Mouse (Mus musculus): ENCODE measurements at regions not wholly inside any gene's neighbourhood (a gene's known extent, or its start where the extent isn't known, plus 50 kb on each side); places are given as distances from the start of the nearest gene placed in this dataset.
"Not testable (repeated sequence)": the region's sequence is repeated elsewhere in the genome, so short reads cannot be mapped to it uniquely, and the experiment has no call there.

DNA sequence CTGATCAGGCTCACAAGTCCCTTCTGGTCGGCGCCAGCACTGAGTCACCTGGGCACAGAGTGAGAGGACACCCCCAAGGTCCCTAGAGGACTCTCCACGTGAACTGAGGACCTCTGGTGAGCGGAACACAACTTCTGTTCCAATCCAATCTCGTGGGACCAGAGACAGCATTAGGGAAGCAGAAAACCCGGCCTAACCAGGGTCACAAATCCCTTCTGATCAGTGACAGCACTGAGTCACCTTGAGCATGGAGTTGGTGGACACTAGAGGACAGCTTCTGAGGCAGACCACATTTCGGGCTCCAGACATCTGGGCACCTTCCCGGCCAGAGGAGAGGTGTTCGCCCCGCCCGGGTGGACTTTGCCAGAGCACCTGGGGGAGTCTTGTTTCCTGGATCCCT is 412.3 kb upstream of the Arid1b start:
- DNase-seq, result no peak

DNA sequence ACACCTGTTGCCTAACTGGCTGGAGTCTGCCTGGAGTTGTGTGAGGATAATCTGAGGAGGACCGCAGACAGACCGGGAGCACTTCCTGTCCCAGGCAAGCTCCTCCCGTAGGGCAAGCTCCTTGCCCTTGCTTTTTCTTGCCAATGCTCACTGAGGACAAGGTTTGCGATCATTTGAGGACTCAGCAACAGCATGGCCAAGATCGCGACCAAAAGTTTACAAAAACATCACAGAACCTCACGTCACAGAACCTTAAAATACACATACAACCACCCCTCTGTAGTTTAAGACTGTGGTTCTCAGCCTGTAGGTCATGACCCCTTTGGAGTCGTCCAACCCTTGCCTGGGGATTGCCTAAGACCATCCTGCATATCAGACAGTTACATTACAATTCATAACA is 383.7 kb upstream of the Arid1b start:
- DNase-seq, result peak in 1 of 2 experiments; percentile 15

DNA sequence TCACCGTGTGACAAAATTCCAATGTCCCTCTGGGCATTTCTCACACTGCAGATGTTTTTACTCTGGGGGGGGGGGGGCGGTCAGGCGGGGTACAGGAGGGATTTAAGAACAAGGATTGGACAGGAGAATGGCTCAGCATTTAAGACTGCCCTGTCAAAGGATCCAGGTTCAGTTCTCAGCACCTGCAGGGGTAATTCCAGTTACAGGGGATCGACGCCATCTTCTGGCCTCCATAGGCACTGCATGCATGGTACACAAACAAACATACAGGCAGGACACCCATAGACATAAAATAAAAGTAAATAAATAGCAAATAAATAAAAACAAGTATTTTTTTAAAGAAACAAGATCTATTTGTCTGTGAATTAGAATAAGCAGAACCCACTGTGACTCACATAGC is 383.1 kb upstream of the Arid1b start:
- no peak for DNase-seq

DNA sequence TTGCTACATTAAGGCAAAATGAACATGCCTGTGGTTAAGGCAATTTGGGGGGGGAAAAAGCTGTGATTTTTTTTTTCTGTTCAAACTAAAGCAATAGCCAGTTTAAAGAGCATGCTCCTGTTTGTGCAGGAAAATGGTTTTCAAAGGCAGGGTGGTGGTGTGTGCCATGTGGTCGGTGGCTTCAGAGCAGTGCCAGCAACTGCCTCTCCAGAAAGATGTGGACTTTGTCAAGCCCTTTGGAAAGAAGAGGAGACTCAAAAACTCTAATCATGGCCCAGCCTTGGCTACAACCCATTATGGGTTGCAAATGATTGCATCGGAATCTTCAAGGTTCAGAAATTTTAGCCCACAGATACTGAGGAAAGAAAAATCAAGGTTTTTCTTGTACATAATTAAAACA is 382.4 kb upstream of the Arid1b start:
- DNase-seq, result no peak

DNA sequence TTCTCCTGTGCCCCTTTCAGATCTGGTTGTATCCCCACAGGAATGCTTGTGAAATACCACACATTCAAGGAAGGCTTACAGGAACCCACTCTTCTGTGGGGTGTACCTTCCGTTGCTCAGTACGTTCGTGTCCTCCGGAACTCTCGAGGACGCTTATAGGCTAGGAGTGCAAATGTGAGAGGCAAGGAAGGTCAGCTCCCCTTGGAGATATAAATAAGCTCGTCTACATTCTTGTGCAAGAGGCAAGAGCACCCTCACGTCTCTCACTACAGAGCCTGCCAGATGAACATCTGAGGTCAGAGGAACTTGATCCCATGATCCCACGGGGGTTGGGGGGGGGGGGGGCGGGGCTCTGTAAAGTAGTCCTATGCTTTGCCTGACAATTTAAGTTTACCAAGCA is 382.0 kb upstream of the Arid1b start:
- DNase-seq, result no peak

DNA sequence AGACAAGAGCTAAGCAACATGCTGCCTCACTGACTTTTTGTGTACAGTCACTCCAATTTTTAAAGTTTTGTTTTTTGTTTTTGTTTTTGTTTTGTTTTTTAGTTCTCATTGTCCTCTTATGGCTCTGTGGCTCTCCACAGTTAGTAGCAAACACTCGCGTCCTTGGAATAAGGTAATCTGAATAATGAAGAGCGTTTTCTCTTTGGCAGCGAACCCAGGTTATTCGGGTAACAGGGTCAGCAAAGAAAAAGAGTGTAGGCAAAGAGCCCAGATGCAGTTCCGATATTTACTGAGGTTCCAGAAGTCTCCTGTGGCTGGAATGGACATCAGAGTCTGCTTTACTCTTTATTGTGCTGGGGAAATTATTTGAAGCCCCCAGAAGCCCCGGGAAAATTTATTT is 381.4 kb upstream of the Arid1b start:
- DNase-seq, result no peak

DNA sequence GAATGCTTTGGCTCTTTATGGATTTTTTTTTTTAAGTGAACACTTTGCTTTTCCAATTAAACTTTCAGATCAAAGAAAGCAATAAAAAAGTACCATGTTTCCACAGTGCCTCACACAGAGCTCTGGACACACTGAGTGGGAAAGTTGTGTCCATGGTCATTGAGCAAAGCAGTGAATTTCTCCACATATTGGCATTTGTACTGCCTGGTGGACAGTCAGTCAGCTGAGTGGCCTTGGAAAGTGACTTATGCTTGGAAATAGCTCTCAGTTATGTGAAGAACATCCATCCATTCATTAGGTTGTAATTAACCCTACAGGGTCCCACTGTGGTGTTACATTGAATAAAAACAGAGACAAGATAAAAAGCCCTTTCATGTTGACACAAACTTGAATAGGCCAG is 373.8 kb upstream of the Arid1b start:
- DNase-seq, result no peak

DNA sequence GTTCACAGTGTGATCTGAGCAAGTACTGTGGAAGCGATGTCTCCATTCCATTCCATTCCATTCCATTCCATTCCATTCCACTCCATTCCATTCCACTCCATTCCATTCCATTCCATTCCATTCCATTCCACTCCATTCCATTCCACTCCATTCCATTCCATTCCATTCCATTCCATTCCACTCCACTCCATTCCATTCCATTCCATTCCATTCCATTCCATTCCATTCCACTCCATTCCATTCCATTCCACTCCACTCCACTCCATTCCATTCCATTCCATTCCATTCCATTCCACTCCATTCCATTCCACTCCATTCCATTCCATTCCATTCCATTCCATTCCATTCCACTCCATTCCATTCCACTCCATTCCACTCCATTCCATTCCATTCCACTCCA is 368.0 kb upstream of the Arid1b start:
- DNase-seq, result not testable (repeated sequence)

DNA sequence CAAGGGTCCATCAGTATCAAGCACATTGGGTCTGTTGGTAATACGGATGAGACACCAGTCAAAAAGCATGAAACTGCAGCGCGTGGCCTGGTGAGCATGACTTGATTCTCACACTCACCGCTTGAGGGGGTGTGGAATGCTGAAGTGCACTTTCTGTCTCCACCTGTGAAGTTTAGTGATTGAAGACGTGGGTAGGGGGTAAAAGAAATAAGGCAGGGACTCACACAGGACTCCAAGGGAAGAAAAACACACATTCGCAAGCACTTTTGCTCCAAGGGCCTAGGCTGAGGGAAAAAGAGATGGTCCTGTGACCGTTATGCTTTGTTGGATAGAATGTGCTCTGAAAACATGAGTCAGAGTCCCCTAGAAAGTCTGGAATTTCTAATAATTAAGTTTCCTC is 366.6 kb upstream of the Arid1b start:
- no peak for DNase-seq

DNA sequence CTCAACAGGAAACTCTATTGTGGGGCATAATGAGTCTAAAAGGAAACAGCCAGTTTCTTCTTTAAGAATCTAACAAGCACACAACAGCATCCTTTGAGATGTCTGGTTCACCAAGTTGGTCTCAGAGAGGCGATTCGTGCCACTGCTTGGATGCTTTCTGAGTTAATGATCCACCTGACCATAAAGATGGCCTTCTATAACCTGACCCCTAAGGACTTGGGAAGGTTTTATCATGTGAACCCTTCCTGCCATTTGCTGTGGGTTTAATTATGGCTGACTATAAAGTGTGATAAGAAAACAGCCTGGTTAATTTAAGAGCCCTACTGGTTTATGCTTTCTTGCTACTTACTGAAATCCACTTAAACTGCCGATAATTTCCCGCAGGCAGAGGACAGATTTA is 363.0 kb upstream of the Arid1b start:
- no peak for DNase-seq

DNA sequence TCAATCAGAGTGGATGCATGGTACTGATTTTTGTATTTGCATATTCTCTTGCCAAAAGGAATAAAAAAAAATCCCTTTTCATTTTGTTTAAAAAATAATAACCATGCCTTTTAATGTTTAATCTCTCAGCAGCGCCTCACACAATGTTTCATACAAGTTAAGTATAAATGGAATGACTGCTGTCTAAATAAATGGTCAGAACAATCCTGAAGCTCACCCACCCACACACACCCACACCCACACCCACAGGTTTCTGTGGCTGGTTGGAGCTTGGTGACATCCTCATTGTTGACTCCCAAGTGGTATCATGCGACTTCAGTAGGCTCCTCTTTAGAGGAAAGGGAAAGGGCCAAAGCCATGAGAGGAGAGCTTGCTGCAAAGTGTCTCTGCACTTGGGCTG is 361.6 kb upstream of the Arid1b start:
- DNase-seq, result peak in 1 of 2 experiments; percentile 34

DNA sequence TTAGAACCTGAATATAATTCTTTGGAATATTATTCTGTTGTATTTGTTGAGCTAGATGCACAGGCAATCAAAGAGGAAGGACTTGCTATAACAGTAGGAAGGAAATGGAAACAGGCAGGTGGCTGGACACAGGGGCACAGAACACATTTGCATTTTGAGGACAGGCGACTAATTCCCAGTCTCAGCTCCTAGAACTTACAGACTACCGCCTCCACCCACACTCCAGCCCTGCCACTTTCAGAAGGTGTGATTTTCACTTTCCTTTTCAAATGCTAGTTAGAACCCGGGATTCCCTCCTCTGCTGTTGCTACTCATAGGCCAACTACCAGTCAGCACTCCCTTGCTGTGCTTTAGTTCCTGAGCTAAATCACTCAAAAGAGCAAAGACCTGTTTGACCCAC is 360.4 kb upstream of the Arid1b start:
- no peak for DNase-seq

DNA sequence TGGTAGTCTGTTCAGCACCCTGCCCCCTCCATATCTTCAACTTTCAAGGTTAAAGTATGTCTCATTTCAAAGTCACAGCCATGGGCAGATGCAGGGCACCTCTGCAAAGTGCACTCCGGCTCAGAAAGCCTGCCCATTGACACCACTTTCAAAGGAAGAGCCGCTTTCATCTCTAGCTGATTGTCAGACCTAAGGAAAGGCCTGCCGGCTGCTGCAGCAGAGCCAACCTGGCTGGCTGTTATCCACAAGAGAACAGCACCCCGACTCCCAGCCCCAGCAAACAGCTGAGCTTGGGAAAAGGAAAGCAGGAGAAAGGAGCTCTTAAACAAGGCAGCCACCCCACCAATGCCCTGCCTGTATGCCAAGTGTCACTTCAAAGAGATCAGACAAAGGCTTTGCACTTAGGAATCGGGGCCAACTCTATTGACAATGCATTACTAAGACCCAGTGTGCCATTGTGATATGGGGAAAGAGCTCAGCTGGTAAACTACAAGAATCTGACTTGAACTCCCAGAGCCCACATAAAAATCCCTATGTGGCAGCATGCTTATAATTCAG is 357.3 kb upstream of the Arid1b start:
- no peak for DNase-seq

DNA sequence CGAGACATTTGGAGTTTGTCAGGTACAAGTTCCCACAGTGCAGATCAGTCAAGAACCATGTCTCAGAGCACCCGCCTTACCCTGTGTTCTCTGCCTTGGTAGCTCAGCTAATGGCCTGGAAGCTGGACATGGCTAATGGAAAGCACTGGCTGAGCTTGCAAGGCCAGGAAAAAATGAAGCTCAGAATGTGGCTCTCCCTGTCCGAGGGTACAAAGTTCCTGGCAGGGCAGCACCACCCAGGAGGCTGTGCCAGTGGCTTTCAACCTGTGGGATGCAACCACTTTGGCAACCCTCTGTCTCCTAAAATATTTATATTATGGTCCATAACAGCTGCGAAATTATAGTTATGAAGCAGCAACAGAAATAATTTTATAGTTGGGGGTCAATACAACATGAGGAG is 354.6 kb upstream of the Arid1b start:
- DNase-seq, result peak in 1 of 2 experiments; percentile 33

DNA sequence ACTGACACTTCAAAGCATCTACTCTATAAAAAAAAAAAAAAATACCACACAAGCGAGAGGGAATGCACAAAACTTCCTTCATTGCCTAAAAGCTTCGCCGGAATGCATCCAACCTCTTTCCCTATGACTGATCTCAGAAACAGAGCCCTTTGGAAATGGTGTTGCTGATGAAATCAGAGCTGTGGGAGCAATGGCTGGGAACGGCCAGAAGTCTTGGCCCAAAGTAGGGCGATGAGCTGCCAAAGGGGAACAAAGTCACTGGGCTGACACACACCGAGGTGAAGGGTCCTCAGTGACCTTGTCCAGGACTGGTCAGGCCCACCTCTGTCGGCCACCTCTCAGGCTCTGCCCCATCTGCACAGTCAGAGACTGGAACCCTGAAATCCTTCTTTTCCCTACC is 353.6 kb upstream of the Arid1b start:
- peak in 1 of 2 experiments; percentile 21 for DNase-seq

DNA sequence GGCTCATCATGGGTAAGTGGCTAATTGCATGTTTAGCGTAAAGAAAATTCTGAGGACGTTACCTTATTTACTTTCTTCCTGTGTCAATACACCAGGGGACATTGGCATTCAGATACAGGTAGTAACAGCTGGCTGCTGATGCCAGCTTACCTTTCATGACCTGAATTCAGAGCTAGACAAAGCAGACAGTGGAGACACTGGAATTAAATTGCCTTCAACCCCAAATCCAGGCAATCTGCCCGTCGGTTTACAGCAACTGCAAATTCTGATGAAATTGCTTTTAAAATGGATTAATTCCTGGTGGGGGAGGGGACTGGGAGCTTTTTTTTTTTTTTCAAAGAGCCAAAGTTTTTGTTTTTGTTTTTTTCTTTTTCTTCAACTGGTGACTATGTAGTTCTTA is 353.0 kb upstream of the Arid1b start:
- DNase-seq, result no peak

DNA sequence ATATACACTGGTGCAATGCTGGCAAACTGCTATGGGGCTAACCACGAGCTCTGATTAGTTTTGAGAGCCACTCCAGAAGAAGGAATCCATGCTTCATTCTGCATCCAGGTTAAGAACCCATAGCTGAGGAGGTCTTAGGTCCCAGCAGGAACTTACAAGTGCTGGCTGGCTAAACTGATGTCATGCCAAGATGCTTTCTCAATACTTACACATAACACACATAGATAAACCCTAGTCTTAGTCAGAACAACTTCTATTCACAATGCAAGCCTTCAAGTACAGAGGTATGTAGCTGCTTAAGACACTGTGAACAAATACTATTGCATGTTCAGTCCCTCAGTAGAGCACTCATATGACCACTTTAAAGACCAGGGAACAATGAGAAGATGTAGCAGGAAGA is 352.1 kb upstream of the Arid1b start:
- DNase-seq, result no peak

DNA sequence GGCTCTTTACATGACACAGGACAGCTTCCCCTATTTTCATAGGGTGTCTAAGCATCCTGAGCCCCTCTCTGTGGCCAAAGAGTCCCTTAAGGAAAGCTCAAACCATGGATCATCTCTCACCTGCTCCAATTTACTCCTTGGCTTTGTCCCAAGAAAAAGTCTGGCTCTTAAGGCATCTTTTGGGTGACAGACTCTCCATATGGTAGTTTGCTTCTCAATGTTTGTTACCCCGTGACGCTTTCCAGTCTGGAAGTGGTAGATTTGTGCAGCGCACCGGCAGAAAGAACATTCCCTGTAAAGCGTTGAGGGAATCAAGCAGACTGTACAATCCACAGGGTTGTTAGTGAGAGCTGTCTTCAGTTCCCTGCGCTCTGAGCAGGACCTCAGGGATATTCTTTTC is 350.8 kb upstream of the Arid1b start:
- DNase-seq, result no peak

DNA sequence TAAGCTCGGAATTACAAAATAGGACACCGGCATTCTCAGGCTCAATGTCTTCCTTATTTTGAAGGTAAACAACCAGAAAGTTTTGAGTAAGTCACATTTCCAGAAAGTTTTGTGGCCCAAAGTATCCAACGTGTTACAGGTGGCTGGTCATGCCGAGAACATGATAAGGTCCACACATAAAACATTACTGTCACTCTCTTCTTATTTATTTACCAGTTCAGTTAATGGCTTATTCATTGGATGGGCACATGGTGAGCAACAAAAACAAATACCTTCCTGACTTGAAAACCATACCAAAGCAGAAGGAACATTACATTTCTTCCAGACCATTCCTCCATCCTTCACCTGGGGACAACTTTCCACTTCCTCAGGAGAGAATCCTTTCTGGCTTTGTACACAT is 345.5 kb upstream of the Arid1b start:
- DNase-seq, result peak in 1 of 2 experiments; percentile 17

DNA sequence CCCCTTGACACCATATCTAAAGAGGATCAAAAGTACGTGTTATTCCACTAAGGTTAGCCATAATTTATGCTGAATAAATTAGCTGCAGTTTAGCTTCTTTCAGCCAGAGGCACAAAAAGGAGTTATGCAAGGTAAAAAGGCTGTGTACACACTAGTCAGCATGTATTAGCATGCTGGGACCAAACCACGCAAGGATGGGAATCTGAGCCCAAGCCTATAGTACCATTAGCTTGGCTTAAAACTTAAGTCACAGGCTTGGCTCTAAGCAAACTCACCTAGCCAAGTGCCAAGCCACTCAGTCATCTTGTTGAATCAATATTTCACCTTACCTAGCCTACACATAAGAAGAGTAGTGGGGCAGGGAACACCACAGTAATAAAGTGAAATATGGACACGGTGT is 339.9 kb upstream of the Arid1b start:
- no peak for DNase-seq

DNA sequence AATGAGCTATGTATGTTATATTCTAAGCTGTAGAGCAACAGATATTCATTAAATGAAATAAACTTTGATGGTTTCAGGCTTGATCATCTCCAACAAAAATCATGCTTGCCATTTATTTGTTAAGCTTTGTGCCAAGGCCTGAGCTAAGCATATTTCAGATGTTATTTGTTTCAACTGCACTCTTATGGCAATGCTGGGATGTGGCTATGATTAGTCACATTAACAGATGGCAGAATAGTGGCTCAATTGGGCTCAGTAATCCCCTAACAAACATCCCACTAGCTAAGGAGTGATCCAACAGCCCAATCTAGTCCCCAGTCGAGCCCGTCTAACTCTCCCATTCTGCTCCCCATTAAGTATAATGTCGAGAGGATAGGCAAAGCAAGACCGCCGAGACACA is 332.1 kb upstream of the Arid1b start:
- no peak for DNase-seq

DNA sequence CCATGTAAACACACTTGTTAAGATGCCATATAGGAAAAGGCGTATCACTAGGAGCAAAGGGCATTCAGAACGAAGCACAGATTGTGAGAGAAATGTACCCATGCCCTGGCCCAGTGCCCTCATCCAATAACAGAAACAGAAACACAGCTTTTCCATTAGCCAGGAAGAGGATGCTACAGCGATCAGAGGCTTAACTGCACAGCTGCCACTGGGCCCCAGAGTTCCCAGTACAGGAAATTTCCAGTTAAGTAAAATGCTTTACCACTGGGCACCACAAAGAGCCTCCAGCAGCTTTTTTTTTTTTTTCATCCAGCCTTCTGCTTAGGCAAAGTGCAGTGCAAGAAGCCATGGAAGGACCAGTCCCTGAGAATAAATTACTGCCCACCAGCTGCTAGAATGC is 325.6 kb upstream of the Arid1b start:
- DNase-seq, result no peak

DNA sequence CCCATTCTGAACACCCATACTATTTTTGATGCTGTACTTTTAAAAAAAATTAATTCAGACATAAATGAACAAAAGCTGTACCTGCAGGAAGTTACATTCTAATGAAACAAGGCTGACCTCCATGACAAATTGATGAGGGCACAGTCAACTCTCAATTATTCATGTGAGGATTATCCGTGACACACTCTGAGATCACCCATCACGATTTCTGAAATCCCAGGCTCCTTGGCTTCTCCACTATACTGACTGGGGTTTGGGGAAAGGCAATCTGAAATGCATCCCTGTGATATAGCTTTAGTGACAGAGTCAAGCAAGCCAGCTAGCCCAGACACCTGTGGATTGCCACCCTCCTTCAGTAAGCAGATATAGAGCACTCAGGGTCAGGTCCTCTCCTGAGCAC is 320.9 kb upstream of the Arid1b start:
- DNase-seq, result no peak

DNA sequence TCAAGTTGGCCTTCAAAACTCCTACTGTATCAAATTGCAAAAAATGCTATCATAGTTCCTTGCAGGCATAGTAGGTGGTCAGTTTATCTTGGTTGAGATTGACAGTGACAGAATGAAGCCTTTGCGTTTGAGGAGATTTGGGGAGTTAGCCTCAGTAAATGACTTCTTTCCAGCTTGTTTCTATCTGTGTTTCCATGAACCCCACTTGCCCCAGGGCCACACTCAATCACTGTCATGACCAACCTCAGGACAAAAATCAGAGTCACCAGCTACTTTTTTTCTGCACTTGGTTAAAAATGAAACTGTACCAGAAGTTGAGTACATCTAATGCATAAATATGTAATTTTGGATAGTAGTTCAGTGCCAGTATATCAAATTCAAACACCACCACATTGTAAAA is 287.7 kb upstream of the Arid1b start:
- DNase-seq, result no peak

DNA sequence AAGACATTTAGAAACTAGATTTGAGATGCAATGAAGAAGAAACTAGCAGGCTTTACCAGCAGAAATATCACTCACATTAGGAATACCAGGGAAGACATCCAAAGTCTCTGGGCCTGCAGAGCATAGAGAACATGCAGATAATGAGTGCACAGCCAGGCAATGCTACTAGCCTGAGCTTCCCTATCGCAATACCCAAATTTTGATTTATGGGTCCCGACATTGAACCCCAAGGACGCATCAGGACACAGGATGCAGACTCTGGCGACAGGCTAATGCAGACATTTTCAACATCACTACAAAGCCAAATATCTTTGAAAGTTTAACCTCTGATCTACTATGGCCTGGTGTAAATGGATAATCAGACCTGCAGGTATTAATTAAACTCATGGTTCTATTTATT is 273.1 kb upstream of the Arid1b start:
- DNase-seq, result no peak

DNA sequence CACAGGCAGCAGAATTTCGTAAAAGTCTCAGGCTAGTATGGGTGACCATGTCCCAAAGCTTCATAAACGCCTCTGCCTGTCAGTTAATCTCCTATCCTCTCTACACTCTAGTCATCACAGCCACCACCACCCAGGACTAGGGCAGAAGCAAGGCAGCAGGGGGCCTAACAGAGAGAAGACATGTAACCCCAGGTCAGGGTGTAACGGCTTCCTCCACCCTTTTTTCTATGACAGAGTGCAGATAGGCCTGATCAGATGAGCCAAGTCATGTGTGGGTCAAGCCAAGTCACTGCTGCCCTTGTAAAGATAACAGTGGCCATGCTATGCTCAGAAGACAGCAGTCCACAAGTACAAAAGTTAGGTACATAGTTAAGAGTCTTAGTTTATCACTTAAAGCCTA is 270.1 kb upstream of the Arid1b start:
- DNase-seq, result no peak
